Mouse (Mus musculus): Measurements from ENCODE around the gene Gapt. TPM values are rescaled to one million over a fixed set of nuclear protein-coding genes. Genes with fewer than 3 reads are reported as not detected.
"Not testable (repeated sequence)": the region's sequence is repeated elsewhere in the genome, so short reads cannot be mapped to it uniquely, and the experiment has no call there.

Gene Gapt
- total RNA-seq (2014; rRNA removed): not detected in 2 replicates
- 0.04 and 0.11 TPM in 2 replicates for polyA plus RNA-seq (2012; rRNA removed)

- H3K4me3 ChIP-seq (ENCODE audit: insufficient read depth, low read depth, low read length): no peak within 1 kb of the TSS
- no peaks in the 10 kb centered on the region for H3K4me1 ChIP-seq (ENCODE audit: control insufficient read depth, insufficient read depth, low read length)
- no peak within 1 kb of the TSS for H3K9ac ChIP-seq (ENCODE audit: low read depth, low read length)
- no peaks in the 10 kb centered on the region for H3K27me3 ChIP-seq (ENCODE audit: control insufficient read depth, insufficient read depth, low read length)
- TF ChIP-seq POLR2A (IDR thresholded peaks at IDR 0.05; ENCODE audit: extremely low read depth, insufficient read depth, low read length) (no peak), CTCF (IDR thresholded peaks at IDR 0.05; ENCODE audit: low read depth, low read length) (no peak)
- 75% methylated on average over 2 of the region's 2 CpGs for WGBS
- H3K27ac ChIP-seq (replicated peaks; ENCODE audit: insufficient read depth, low read depth, low read length): no peak within 1 kb of the TSS
- DNase-seq (ENCODE audit: extremely low read depth, low read depth, low spot score): peak; percentile 10
- no peaks in the 10 kb centered on the region for H3K36me3 ChIP-seq (ENCODE audit: control insufficient read depth, insufficient read depth, low read length)
- no peaks in the 10 kb centered on the region for H3K79me2 ChIP-seq (ENCODE audit: control insufficient read depth, insufficient read depth, low read length)
Measured at GRCm38 (mm10) chr13:110356941-110357340, at the start of gene Gapt. Gapt (minus strand) TSS chr13:110357199.

DNA sequence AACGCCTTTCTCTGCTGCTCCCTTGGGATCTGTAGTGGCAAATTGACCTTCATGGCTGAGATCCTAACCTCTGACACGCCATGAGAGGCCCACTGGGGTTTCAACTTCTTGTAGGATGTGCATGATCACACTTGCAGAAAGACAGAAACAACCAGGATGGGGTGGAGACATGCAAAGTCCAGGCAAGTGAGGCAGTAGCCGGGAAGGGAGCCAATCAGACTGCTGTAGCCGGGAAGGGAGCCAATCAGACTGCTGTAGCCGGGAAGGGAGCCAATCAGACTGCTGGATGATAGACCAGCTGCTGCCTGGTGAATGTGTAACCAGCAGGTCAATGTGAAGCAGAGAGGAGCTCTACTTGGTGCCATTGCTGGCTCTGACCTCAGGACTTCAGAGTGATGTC is 49.2 kb upstream of the Gapt start:
- Histone ChIP-seq H3K27ac (replicated peaks; ENCODE audit: insufficient read depth, low read depth, low read length) (no peak overlapping the region), H3K36me3 (ENCODE audit: control insufficient read depth, insufficient read depth, low read length) (peaks cover 3% of the 10 kb centered on the region), H3K27me3 (ENCODE audit: control insufficient read depth, insufficient read depth, low read length) (no peaks in the 10 kb centered on the region), H3K79me2 (ENCODE audit: control insufficient read depth, insufficient read depth, low read length) (no peaks in the 10 kb centered on the region), H3K4me1 (ENCODE audit: control insufficient read depth, insufficient read depth, low read length) (peaks cover 2% of the 10 kb centered on the region), H3K4me3 (ENCODE audit: insufficient read depth, low read depth, low read length) (no peak overlapping the region), H3K9ac (ENCODE audit: low read depth, low read length) (no peak overlapping the region)
- peak; percentile 94 for DNase-seq (ENCODE audit: extremely low read depth, low read depth, low spot score)
- TF ChIP-seq CTCF (IDR thresholded peaks at IDR 0.05; ENCODE audit: low read depth, low read length): no peak
- TF ChIP-seq POLR2A (IDR thresholded peaks at IDR 0.05; ENCODE audit: extremely low read depth, insufficient read depth, low read length): no peak
- WGBS: 47% methylated on average over 5 of the region's 5 CpGs

DNA sequence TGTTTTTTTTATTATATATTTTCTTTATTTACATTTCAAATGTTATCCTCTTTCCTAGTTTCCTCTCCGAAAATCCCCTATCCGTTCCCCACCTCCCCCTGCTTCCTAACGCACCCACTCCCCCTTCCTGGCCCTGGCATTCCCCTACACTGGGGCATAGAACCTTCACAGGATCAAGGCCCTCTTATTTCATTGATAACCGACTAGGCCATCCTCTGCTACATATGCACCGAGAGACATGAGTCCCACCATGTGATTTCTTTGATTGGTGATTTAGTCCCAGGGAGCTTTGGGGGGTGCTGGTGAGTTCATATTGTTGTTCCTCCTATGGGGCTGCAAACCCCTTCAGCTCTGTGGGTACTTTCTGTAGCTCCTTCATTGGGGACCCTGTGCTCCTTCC is 47.7 kb upstream of the Gapt start:
- not testable (repeated sequence) for H3K79me2 ChIP-seq (ENCODE audit: control insufficient read depth, insufficient read depth, low read length); H3K4me3 ChIP-seq (ENCODE audit: insufficient read depth, low read depth, low read length); DNase-seq (ENCODE audit: extremely low read depth, low read depth, low spot score); H3K9ac ChIP-seq (ENCODE audit: low read depth, low read length); H3K4me1 ChIP-seq (ENCODE audit: control insufficient read depth, insufficient read depth, low read length); H3K27me3 ChIP-seq (ENCODE audit: control insufficient read depth, insufficient read depth, low read length); H3K27ac ChIP-seq (replicated peaks; ENCODE audit: insufficient read depth, low read depth, low read length)
- peaks cover 17% of the 10 kb centered on the region for H3K36me3 ChIP-seq (ENCODE audit: control insufficient read depth, insufficient read depth, low read length)
- 89% methylated on average over 5 of the region's 5 CpGs for WGBS

- 85% methylated on average over 8 of the region's 8 CpGs for WGBS
- H3K36me3 ChIP-seq (ENCODE audit: control insufficient read depth, insufficient read depth, low read length): peaks cover 23% of the 10 kb centered on the region
- DNase-seq (ENCODE audit: extremely low read depth, low read depth, low spot score): no peak
- H3K9ac ChIP-seq (ENCODE audit: low read depth, low read length): no peak overlapping the region
- peaks cover 2% of the 10 kb centered on the region for H3K4me1 ChIP-seq (ENCODE audit: control insufficient read depth, insufficient read depth, low read length)
- H3K79me2 ChIP-seq (ENCODE audit: control insufficient read depth, insufficient read depth, low read length): no peaks in the 10 kb centered on the region
- H3K27ac ChIP-seq (replicated peaks; ENCODE audit: insufficient read depth, low read depth, low read length): no peak overlapping the region
- H3K4me3 ChIP-seq (ENCODE audit: insufficient read depth, low read depth, low read length): no peak overlapping the region
- H3K27me3 ChIP-seq (ENCODE audit: control insufficient read depth, insufficient read depth, low read length): no peaks in the 10 kb centered on the region
- no peak for TF ChIP-seq CTCF (IDR thresholded peaks at IDR 0.05; ENCODE audit: low read depth, low read length)
- no peak for TF ChIP-seq POLR2A (IDR thresholded peaks at IDR 0.05; ENCODE audit: extremely low read depth, insufficient read depth, low read length)
Measured at GRCm38 (mm10) chr13:110404059-110404458, 47.1 kb upstream of the Gapt start.

DNA sequence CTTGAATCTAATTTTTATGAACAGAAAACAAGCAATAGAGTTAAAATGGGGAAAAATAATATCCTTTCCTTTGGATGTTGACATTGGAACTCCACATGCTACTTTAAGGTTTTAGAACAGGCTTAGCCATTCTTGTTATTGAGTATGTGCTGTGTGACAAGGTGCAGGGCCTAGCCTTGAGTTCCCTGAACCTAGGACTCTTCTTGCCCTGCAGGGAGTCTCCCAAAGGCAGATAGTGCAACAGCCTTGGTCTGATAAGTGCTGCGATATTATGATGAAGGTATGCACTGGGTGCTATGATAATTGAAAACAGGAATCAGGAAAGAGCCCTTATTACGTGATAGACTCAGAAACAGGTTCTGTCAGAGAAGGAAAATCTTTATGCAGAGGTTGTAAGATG is 44.9 kb upstream of the Gapt start:
- no peak for TF ChIP-seq POLR2A (IDR thresholded peaks at IDR 0.05; ENCODE audit: extremely low read depth, insufficient read depth, low read length)
- no peak for TF ChIP-seq CTCF (IDR thresholded peaks at IDR 0.05; ENCODE audit: low read depth, low read length)
- peaks cover 43% of the 10 kb centered on the region for H3K36me3 ChIP-seq (ENCODE audit: control insufficient read depth, insufficient read depth, low read length)
- WGBS: 88% methylated on average over 2 of the region's 2 CpGs
- H3K27me3 ChIP-seq (ENCODE audit: control insufficient read depth, insufficient read depth, low read length): no peaks in the 10 kb centered on the region
- H3K4me1 ChIP-seq (ENCODE audit: control insufficient read depth, insufficient read depth, low read length): peaks cover 8% of the 10 kb centered on the region
- no peak for DNase-seq (ENCODE audit: extremely low read depth, low read depth, low spot score)
- H3K4me3 ChIP-seq (ENCODE audit: insufficient read depth, low read depth, low read length): no peak overlapping the region
- no peaks in the 10 kb centered on the region; the same call in 1 of the 2 replicates for H3K79me2 ChIP-seq (ENCODE audit: control insufficient read depth, insufficient read depth, low read length)
- H3K27ac ChIP-seq (replicated peaks; ENCODE audit: insufficient read depth, low read depth, low read length): no peak overlapping the region
- no peak overlapping the region for H3K9ac ChIP-seq (ENCODE audit: low read depth, low read length)

GRCm38 (mm10) chr13:110401443-110401842 is 44.4 kb upstream of the Gapt start:
- 78% methylated on average over 3 of the region's 3 CpGs for WGBS
- TF ChIP-seq POLR2A (IDR thresholded peaks at IDR 0.05; ENCODE audit: extremely low read depth, insufficient read depth, low read length) (no peak), CTCF (IDR thresholded peaks at IDR 0.05; ENCODE audit: low read depth, low read length) (no peak)

More at GRCm38 (mm10) chr13:110401443-110401842, 44.4 kb upstream of the Gapt start:
- Histone ChIP-seq H3K27ac (replicated peaks; ENCODE audit: insufficient read depth, low read depth, low read length) (no peak overlapping the region), H3K4me3 (ENCODE audit: insufficient read depth, low read depth, low read length) (no peak overlapping the region), H3K79me2 (ENCODE audit: control insufficient read depth, insufficient read depth, low read length) (no peaks in the 10 kb centered on the region; the same call in 1 of the 2 replicates), H3K27me3 (ENCODE audit: control insufficient read depth, insufficient read depth, low read length) (no peaks in the 10 kb centered on the region), H3K36me3 (ENCODE audit: control insufficient read depth, insufficient read depth, low read length) (peaks cover 45% of the 10 kb centered on the region), H3K9ac (ENCODE audit: low read depth, low read length) (no peak overlapping the region), H3K4me1 (ENCODE audit: control insufficient read depth, insufficient read depth, low read length) (peaks cover 9% of the 10 kb centered on the region)
- no peak for DNase-seq (ENCODE audit: extremely low read depth, low read depth, low spot score)
